Mouse (Mus musculus): ENCODE data around the gene Rasgef1a.

Gene Rasgef1a

GRCm38 (mm10) chr6:118031467-118031866 lies 20.2 kb downstream of the Rasgef1a start:
- DNase-seq: no peak

DNA sequence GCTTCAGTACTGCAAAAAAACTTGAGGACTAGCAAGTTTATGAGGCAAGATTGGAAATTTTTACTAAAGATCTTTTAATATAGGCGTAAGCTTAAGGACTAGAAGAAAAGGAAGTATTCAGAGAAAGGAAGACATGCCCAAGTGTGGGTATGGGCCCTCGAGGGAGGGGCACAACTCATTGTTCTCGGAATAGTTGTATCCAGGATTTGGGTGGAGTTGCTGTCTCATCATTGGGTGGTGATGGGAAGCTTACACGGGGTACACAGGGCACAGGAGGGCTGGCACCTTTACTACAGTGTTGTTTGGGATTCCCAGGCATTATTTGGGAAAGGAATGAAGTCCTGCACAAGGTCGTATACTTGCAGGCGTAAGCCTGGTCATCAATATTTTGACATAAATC lies 24.4 kb downstream of the Rasgef1a start:
- DNase-seq: no peak

DNA sequence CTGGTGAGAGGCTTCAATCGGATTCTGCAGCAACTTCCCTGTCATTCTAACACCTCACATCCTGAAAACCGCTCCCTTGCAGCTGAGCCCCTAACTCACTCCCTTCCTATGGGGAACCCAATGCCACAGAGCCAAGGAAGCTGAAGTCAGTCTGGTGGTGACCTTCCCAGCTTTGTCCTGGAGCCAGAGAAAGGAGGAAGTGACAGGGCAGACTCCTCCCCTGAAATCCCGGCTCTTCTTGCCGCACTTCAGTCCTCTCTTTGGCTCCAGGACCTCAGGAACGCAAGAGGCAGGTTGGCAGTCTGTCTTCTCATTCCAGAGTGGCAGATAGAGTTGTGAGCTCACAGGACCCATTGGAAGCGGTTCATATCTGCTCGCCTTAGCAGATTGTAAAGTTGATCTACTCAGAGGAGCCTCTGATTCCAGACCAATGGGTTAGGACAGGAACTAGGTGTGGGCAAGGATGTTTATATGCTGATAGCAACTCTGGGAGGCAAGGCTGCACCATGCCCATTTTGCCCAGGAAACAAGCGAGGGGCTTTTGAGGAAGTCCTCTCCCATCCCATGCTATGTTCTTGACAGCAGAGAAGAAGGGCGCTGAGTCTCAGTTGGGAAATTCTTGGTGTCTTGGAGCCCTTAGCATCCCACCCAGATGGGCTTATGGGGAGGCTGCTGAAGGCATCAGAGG lies 25.0 kb downstream of the Rasgef1a start:
- no peak for DNase-seq

- DNase-seq: no peak
Observed at GRCm38 (mm10) chr6:118036866-118037265, 25.6 kb downstream of the Rasgef1a start.

DNA sequence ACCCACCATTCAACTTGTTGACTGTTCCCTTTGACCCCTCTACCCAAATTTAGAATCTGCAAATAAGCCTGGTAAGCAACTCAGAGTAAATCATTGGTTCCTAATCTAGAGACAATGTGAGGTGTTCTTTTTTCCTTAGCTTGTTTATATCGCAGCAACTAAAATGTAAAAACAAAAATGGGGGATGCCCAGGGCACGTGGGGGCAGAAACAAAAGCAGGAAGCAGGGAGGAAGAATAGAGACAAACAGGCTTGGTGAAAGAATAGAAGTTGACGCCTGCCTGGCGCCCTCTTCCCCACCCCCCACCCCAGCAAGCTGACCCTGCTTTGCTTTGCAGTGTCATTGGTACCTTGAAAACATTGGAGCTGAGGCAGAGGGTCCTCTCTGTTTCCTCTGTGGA lies 33.9 kb downstream of the Rasgef1a start:
- DNase-seq: no peak

DNA sequence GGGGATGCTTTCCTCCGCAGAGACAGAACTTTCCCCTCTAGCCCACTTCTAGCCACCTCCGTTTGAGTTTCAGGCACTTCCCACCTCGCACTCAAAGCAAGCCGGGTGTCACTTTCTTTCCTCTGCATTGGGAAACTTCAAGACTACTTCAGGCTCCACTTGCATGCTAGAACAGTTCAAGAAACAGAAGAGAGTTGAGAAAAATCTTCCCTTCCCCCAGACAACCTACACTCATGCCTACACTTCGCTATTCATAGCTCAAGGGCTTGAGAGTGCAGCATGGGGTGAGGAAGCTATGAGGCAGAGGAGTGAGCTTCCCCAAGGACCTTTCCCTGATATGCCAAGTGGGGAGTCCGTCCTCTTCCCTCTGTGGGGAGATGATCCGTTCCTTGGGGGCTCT lies 34.7 kb downstream of the Rasgef1a start:
- DNase-seq: no peak

DNA sequence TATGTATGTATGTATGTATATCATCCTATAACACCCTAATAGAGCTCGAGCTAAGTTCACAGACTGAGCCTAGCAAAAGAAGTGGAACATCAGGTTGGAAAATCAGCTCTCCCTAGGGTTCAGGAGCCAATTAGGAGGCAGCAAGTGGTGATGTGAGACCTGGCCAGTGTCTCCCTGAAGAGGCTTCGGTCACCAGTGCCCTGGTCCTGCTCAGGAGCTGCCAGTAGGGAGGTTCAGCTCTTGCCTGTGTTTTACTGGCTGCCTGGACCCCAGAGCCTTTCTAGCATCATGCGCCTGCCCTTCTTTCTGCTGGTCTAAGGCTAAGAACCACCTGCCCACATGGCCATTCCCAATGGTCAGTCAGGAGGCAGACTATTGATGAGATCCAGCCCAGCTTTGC lies 35.3 kb downstream of the Rasgef1a start:
- no peak for DNase-seq

- no peak for DNase-seq
Observed at GRCm38 (mm10) chr6:118046924-118047323, 35.7 kb downstream of the Rasgef1a start.

DNA sequence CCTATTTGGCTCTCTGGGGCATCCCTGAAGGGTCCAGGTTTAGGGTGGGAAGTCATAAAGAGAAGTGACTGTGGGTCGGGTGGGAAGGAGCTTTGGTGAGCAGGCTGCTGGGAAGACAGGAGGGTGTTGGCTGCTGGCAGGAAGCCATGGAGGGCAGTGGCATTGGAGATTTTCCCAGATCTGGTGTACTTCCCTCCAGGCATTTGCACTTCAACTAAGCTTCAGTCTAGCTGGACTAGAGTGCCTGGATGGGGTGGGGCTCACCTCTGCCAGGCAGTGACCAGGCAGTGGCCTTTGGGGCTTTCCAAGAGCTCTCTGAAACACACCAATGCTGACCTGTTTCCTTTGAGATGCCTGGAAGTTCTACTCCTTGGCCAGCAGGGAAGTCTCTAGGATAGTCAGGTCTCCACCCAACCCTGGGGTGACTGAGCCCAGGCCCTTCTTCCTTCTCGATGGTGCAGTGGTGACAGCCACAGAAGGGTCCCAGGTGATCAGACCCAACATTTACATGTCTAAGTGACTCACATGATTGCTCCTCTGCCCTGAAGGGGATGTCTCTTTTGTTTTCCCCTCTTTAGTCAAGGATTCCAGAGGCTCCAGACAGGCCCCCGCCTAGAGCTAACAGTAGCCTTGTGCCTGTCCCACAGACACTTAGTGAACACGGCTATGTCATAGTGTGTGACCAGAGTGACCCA lies 36.7 kb downstream of the Rasgef1a start:
- DNase-seq: peak in 1 of 2 experiments; percentile 47

- DNase-seq: no peak
Observed at GRCm38 (mm10) chr6:118049776-118050175, 38.5 kb downstream of the Rasgef1a start.

DNA sequence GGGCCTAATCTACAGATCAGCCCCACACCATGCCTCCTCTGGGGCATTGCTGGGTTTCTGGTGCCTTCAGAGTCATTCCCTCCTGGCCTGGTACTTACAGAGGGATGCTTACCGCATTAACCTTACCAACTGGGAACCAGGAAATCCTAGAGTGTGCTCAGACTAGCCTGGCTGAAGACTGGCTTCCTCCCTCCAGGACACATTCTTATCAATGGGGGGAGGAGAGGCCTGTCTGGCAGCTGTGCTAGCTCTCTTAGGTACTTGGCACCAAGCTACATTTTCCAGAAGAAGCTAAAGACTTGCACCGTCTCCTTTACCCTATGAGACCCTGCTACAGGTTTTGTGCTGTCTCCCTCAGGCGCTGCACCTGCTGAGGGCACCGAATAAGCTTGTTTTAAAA lies 40.2 kb downstream of the Rasgef1a start:
- DNase-seq: no peak

- no peak for DNase-seq
Observed at GRCm38 (mm10) chr6:118055209-118055608, 44.0 kb downstream of the Rasgef1a start.

DNA sequence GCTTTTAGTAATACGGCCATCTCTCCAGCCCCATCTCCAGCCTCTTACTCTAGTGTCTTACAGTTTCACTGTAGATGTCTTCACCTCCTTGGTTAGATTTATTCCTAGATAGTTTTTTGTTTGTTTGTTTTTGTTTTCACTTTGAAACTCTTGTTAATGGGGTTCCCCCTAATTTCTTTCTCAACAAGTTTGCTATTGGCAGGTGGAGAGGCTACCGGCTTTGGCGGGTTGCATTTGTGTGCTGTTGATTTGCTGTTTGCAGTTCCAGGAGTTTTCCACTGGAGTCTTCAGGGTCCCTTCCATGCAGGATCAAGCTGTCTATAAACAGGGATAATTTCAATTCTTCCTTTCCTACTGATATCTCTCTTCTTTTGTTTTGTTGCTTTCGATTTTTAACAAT lies 50.0 kb downstream of the Rasgef1a start:
- DNase-seq: no peak

DNA sequence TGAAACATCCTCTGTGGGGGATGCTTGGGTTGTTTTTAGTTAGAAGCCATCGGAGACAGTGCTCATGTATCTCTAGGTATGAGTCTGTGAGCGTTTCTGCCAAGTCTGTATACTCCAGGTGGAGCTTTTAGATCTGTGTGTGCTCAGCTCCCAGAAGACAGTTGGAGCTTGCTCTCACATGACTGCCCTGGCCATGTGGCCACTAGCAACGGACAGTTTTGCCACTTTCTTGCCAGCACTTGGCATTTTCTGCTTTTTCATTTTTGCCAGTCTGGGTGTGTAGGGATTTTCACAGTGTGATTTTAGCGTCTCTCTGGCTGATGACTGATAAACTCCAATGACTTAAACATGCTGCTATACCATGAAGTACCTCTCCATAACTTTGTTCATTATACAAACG lies 52.0 kb downstream of the Rasgef1a start:
- DNase-seq: no peak

DNA sequence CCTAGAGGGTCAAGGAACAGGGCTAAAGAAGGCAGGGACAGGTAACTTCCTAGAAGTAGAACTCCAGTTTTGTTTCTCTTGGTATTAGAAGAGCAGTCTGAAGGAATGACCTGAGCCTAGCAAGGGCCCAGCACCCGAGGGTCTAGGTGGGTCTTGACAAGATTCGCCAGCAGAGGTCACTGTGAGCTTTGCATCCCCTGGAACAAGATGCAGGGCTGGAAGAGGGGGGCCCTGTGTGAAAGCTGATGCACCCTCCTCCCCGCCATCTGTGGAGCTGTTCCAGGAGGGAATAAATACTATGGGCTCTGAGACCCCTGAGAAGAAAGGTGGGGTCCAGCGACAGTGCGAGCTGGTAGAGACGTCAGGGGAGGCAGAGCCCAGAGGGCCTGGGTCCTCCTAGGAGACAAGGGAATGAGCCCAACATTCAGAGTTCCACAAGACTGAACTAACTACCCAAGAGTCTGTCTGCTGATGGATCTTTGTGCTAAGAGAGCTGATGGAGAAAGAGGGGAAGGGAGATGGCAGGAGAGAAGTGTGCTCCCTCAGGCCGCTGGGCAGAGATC lies 53.8 kb downstream of the Rasgef1a start:
- DNase-seq: peak; percentile 54 to 69

- no peak for DNase-seq
Observed at GRCm38 (mm10) chr6:118065837-118066198, 54.6 kb downstream of the Rasgef1a start.

DNA sequence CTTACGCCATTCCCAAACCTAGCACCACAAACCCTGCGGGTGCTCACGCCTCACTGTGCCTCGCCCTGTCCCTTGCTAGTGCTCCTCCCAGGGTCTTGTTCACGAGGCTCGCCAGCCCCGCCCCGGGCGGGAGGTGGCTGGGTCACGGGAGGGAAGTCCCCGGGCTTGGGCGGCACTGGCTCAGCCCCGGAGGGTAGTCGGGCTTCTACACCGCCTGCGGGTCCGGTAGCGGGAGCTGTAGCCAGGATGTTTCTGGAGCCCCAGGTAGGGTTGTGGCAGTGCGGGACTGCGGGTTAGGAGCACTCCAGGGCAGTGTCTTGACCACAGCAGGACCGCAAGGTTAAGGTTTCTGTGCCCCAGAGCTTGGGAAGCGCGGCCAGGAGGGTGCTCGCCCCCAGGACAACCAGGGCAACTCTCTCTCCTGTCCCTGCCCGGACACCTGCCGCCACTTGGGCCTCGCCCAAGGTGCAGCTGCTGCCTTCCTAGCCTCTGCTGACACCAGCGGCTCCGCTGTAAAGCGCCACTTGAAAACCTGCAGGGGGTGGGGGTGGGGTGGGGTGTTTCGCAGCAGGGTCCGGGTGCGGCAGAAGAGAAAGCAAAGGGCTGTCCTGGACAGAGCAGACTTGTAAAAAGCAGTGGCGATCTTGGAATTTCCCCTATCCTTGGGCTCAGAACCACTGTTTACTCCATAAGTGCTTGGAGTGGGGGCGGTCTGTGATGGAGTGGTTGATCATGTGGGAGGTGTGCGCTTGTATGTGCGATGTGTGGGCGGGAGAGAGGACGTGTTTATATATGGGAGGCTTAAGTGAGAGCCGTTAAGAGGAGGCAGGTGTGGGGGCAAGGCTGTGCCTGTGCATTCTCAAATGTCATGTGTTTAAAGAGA lies 55.2 kb downstream of the Rasgef1a start:
- peak; percentile 15 to 67 for DNase-seq

- no peak for DNase-seq
Observed at GRCm38 (mm10) chr6:118067720-118068119, 56.5 kb downstream of the Rasgef1a start.

DNA sequence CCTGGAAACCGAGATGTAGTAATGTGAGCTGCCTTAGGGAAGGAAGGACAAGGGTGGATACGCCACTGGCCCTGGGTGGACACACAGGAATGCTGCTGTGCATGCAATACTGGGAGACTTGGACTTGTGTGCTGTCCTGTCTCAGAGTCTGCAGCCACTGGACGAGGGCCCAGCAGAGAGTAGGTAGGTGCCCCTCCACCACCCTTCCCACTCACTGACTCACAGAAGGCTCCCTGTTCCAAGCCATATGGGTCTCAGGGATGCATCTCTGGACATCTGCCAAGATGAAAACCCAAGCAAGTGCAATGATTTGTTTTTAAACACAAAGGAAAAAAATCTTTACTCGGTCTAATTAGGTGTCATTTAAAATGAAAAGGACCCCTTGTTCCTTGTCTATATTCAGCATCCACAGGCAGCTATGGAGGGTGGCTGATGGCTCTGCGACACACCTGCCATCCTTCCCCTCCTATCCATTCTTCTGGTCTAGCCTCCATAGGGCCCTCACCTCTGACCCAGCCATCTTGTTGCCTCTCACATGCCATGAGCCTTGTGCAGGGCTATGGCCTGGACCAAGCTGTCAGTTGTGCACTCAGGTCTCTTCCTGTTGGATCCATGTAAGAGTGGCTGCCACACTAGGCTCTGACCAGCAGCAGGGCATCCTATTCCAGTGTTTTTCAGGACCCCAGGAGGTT lies 59.2 kb downstream of the Rasgef1a start:
- no peak for DNase-seq

DNA sequence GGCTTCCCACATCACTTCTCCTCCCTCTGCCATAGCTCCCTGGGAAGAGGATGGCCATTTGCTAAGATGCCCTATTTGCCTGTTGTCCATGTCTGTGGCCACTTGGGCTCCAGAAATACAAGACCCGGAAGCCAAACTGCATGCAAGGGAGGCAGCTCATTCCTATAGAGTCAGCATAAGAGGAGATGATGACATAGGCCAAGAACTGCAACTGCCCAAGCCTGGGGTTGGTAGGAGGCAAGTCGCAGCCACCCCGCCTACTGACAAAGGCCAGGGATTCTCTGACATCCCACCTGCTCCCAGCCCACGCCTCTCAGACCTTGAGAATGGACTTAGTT lies 59.7 kb downstream of the Rasgef1a start:
- no peak for DNase-seq

DNA sequence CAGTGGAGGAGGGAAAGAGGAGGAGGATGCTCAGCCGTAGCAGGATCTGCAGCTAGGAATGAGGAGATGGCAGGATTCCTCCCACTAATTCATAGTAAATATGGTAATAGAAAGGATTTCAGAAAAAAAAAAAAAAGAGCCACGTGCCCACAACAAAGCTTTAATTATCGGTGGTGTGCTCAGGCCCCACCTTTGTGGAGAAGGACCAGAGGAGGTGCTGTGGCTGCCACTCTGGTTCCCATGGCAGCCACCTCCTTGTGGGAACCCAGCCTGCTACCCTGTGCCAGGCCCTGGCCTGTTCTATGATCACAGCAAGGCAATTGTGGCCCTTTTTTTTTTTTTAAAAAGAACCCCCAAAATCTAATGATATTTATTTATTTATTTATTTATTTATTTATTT lies 60.2 kb downstream of the Rasgef1a start:
- DNase-seq: no peak

- no peak for DNase-seq
Observed at GRCm38 (mm10) chr6:118072176-118072575, 60.9 kb downstream of the Rasgef1a start.

DNA sequence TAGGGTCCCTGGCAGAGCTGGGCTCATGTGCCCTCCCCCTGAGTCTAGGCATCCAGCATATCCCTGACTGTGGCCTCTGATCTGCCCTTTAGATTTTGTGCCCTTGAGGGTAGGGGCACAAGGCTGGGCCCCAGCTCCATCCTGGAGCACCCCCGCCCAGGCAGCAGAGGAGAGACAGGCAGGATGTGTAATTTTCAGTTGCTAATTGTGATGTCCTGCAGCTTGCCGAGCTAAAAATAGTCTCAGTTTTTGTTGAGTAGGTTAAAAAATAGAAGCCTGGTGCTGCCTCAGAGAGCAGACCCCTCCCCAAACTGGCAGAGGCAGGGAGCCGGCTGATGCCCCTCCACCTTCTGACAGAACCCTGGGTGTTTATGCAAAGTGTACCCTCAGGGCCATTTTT lies 62.9 kb downstream of the Rasgef1a start:
- DNase-seq: no peak

Data from kidney, postnatal 25 days (tissue).